In genomic region chr1:84992827-84993226, GRCm38 (mm10) we compare ENCODE assay signal across 10 mouse cellular contexts. TPM values are rescaled to one million over a fixed set of nuclear protein-coding genes. Genes with fewer than 3 reads are reported as not detected.
DNase-seq lines count a peak whose midpoint lies in the region; ATAC-seq and TF ChIP-seq lines count a peak whose summit lies in the region.
"Not testable (repeated sequence)": the region's sequence is repeated elsewhere in the genome, so short reads cannot be mapped to it uniquely, and the experiment has no call there.
"Had no signal": no experiment of that assay in that cellular context is flagged by ENCODE, and none has a peak within 500 bp of the region (broad histone marks: within the 10 kb centered on the region; RNA-seq: fewer than 3 reads in every experiment).

No protein-coding gene starts in this region.

- DNase-seq in Patski (ENCODE audit: low read depth, low spot score); hindbrain, embryonic 14.5 days (ENCODE audit: low spot score); limb, embryonic 11.5 days (ENCODE audit: low spot score); lung, postnatal 0 days (ENCODE audit: low spot score); midbrain, postnatal 0 days (ENCODE audit: low spot score): not testable (repeated sequence)

- peak; percentile 31 for ATAC-seq in Patski
- peak; percentile 49 for ATAC-seq in erythroid progenitor cell, adult 5-6 weeks (replicated peaks; ENCODE audit: low FRiP score, poor library complexity, severe bottlenecking)
- ATAC-seq in heart, embryonic 14.5 days (ENCODE audit: insufficient number of reproducible peaks, insufficient read depth, low FRiP score, low read depth): peak; percentile 26; the same call in 1 of the 2 replicates
- ATAC-seq in hindbrain, embryonic 14.5 days (ENCODE audit: low FRiP score): peak; percentile 34; the same call in 1 of the 2 replicates
- 0 out of 2 replicates have a peak, but pooled peaks have one; percentile 13 for ATAC-seq in limb, embryonic 11.5 days (ENCODE audit: insufficient number of reproducible peaks, low FRiP score, low TSS enrichment, low read depth)
- peak; percentile 6; the same call in 1 of the 2 replicates for ATAC-seq in lung, postnatal 0 days
- peak; percentile 41; the same call in 1 of the 2 replicates for ATAC-seq in midbrain, postnatal 0 days (ENCODE audit: low FRiP score)
- peak; percentile 40 for ATAC-seq in stomach, embryonic 16.5 days (ENCODE audit: insufficient read depth, low FRiP score)

- CTCF ChIA-PET in Patski (lab: Charles Lee): not testable (repeated sequence)

- not testable (repeated sequence) for H3K4me2 ChIP-seq in heart, embryonic 14.5 days (ENCODE audit: low read length); hindbrain, embryonic 14.5 days (replicated peaks); limb, embryonic 11.5 days (ENCODE audit: low read depth, severe bottlenecking); lung, postnatal 0 days (replicated peaks; ENCODE audit: low read depth, low read length); midbrain, postnatal 0 days (ENCODE audit: low read depth, low read length, poor library complexity, severe bottlenecking); stomach, embryonic 16.5 days (ENCODE audit: low read depth, low read length)

- not testable (repeated sequence) for H3K4me1 ChIP-seq in heart, embryonic 14.5 days (ENCODE audit: control insufficient read depth in 2 of 2, insufficient read depth in 2 of 2, low read length in 2 of 2); hindbrain, embryonic 14.5 days (replicated peaks; ENCODE audit: control insufficient read depth, insufficient read depth, low read length); limb, embryonic 11.5 days (ENCODE audit: control insufficient read depth, insufficient read depth, low read length); lung, postnatal 0 days (ENCODE audit: insufficient read depth, low read depth, low read length); midbrain, postnatal 0 days (ENCODE audit: insufficient read depth, low read length); stomach, embryonic 16.5 days (ENCODE audit: control insufficient read depth, insufficient read depth, low read length)

- not testable (repeated sequence) for TF ChIP-seq EP300 in lung, postnatal 0 days (IDR thresholded peaks at IDR 0.05)

- POLR2A ChIA-PET in Patski (lab: Charles Lee): not testable (repeated sequence)

- in situ Hi-C loops in Patski (cut with MboI; ENCODE audit: low pct_unique_long_range_greater_than_20kb): not testable (repeated sequence)

- H3K36me3 ChIP-seq in heart, embryonic 14.5 days (ENCODE audit: control insufficient read depth, insufficient read depth, low read length); hindbrain, embryonic 14.5 days (replicated peaks; ENCODE audit: control insufficient read depth, insufficient read depth); limb, embryonic 11.5 days (ENCODE audit: control insufficient read depth, insufficient read depth, low read length); lung, postnatal 0 days (ENCODE audit: insufficient read depth, low read length); midbrain, postnatal 0 days (ENCODE audit: insufficient read depth, low read length); stomach, embryonic 16.5 days (ENCODE audit: control insufficient read depth, insufficient read depth, low read length): not testable (repeated sequence)

- H3K27ac ChIP-seq in heart, embryonic 14.5 days (replicated peaks in 1 of 2; ENCODE audit: control insufficient read depth in 1 of 2, insufficient read depth in 1 of 2, low read depth in 2 of 2, low read length in 2 of 2); hindbrain, embryonic 14.5 days; limb, embryonic 11.5 days (replicated peaks; ENCODE audit: low read depth, low read length); lung, postnatal 0 days (ENCODE audit: low read length); midbrain, postnatal 0 days (ENCODE audit: low read depth, low read length); stomach, embryonic 16.5 days (ENCODE audit: low read length): not testable (repeated sequence)

- H3K9me3 ChIP-seq in heart, embryonic 14.5 days (ENCODE audit: control insufficient read depth, low read length); hindbrain, embryonic 14.5 days (ENCODE audit: control insufficient read depth, low read length); limb, embryonic 11.5 days (ENCODE audit: control insufficient read depth, low read length); lung, postnatal 0 days (ENCODE audit: low read length); midbrain, postnatal 0 days (ENCODE audit: low read length); stomach, embryonic 16.5 days (replicated peaks; ENCODE audit: control insufficient read depth, low read length): not testable (repeated sequence)

- no CpG with 5 or more reads among the region's 3 CpGs for WGBS in heart, embryonic 14.5 days
- no CpG with 5 or more reads among the region's 3 CpGs for WGBS in hindbrain, embryonic 14.5 days
- WGBS in limb, embryonic 11.5 days: no CpG with 5 or more reads among the region's 3 CpGs
- WGBS in lung, postnatal 0 days: no CpG with 5 or more reads among the region's 3 CpGs
- WGBS in midbrain, postnatal 0 days: no CpG with 5 or more reads among the region's 3 CpGs
- no CpG with 5 or more reads among the region's 3 CpGs for whole genome bisulfite sequencing in stomach, embryonic 16.5 days

- not testable (repeated sequence) for H3K4me3 ChIP-seq in heart, embryonic 14.5 days (ENCODE audit: control insufficient read depth in 1 of 2, insufficient read depth in 1 of 2, low read depth in 1 of 2, low read length in 2 of 2); hindbrain, embryonic 14.5 days (replicated peaks; ENCODE audit: low read length); limb, embryonic 11.5 days (ENCODE audit: low read depth, low read length); lung, postnatal 0 days (ENCODE audit: low read depth, low read length); midbrain, postnatal 0 days (ENCODE audit: low read depth, low read length); stomach, embryonic 16.5 days (replicated peaks; ENCODE audit: low read length)

- TF ChIP-seq CTCF in Patski (IDR thresholded peaks at IDR 0.05); lung, postnatal 0 days (IDR thresholded peaks at IDR 0.05); midbrain, postnatal 0 days (IDR thresholded peaks at IDR 0.05): not testable (repeated sequence)

- H3K9ac ChIP-seq in heart, embryonic 14.5 days (ENCODE audit: low read length); hindbrain, embryonic 14.5 days; limb, embryonic 11.5 days (ENCODE audit: low read length); lung, postnatal 0 days (replicated peaks; ENCODE audit: low read depth); midbrain, postnatal 0 days (replicated peaks; ENCODE audit: low read length, poor library complexity, severe bottlenecking); stomach, embryonic 16.5 days (ENCODE audit: low read length): not testable (repeated sequence)

- H3K27me3 ChIP-seq in Patski; heart, embryonic 14.5 days (ENCODE audit: control insufficient read depth, insufficient read depth, low read length); hindbrain, embryonic 14.5 days (ENCODE audit: control insufficient read depth, insufficient read depth, low read length); limb, embryonic 11.5 days (ENCODE audit: control insufficient read depth, insufficient read depth, low read length); lung, postnatal 0 days (replicated peaks; ENCODE audit: insufficient read depth, low read length); midbrain, postnatal 0 days (ENCODE audit: insufficient read depth, low read length); stomach, embryonic 16.5 days (ENCODE audit: control insufficient read depth, insufficient read depth, low read length): not testable (repeated sequence)

RNA-seq across cellular contexts. Expression of gene Slc16a14, which starts 57.9 kb away (rescaled TPM):
- polyA plus RNA-seq in Patski (2021): not detected
- not detected in 2 replicates for total RNA-seq in erythroid progenitor cell, adult 5-6 weeks (2015; ENCODE audit: low replicate concordance)
- total RNA-seq in erythroid progenitor cell, adult 5-6 weeks (2017; ENCODE audit: low replicate concordance): 0.13 TPM in 1 of 2 replicates, not detected in the other
- polyA plus RNA-seq in heart, embryonic 14.5 days (2014; fragmentation: Nextera tagmentation; extraction: Ambion mirVana): 0.12 and 0.44 TPM in 2 replicates
- polyA plus RNA-seq in hindbrain, embryonic 14.5 days (2014; fragmentation: Nextera tagmentation; extraction: Ambion mirVana): 12.0 and 12.4 TPM in 2 replicates
- polyA plus RNA-seq in limb, embryonic 11.5 days (2014; fragmentation: Nextera tagmentation; extraction: Ambion mirVana): 0.05 and 0.07 TPM in 2 replicates
- polyA plus RNA-seq in lung, postnatal 0 days (2015; fragmentation: Nextera tagmentation; extraction: Ambion mirVana): 0.04 TPM in 1 of 2 replicates, not detected in the other
- total RNA-seq in midbrain, postnatal 0 days (2014; rRNA removed): 19.7 and 21.9 TPM in 2 replicates
- 16.3 and 17.5 TPM in 2 replicates for polyA plus RNA-seq in midbrain, postnatal 0 days (2015; fragmentation: Nextera tagmentation; extraction: Ambion mirVana)
- polyA plus RNA-seq in stomach, embryonic 16.5 days (2015; fragmentation: Nextera tagmentation; extraction: Ambion mirVana): 0.24 and 0.27 TPM in 2 replicates
- total RNA-seq: megakaryocyte progenitor cell, adult 5-6 weeks had no signal
- polyA plus RNA-seq: large intestine, adult 2 months had no signal
